Mouse (Mus musculus) C2C12 (cell line): ENCODE measurements around the gene Amot.

Experiments
- CTCF ChIP-seq: IDR thresholded peaks from one replicate; pipeline ENCODE4 v1.5.1; 2011; ENCODE audit not compliant: control insufficient read depth, insufficient read depth, insufficient read length
- MAX ChIP-seq: IDR thresholded peaks from one replicate; pipeline ENCODE4 v1.6.1; 2011; ENCODE audit warnings: mild to moderate bottlenecking, control low read depth

DNA sequence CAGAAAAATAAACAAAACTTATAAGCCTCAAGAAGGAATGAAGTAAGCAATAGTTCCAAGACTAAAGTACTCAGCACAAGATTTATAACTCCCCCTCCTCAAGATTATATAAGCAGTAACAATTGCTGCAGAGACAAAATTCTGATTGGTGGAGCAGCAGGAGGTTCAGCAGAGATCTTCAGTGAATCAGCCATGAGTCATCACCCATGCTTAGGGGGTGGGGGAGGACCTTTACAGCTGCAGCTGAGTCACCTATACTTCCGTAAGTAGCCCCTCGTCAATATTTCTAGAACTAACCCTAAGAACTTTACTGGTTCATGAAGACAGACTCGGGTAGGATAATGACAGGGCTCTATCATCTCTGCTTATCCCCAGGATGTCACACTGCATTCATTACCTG lies 43.6 kb downstream of the Amot start:
- no peak for TF ChIP-seq CTCF
- no peak for TF ChIP-seq MAX
